Mouse (Mus musculus): Measurements from ENCODE around the gene Bmp2k.

- TF ChIP-seq JUN (IDR thresholded peaks at IDR 0.05; ENCODE audit: insufficient read depth, low read depth, low read length) (no peak), ZNF384 (IDR thresholded peaks at IDR 0.05; ENCODE audit: low read depth, low read length) (no peak), POLR2A (IDR thresholded peaks at IDR 0.05; ENCODE audit: low read depth, low read length) (no peak), CTCF (conservative IDR thresholded peaks at IDR 0.05 in 1 of 2, IDR thresholded peaks at IDR 0.05 in 1 of 2; ENCODE audit: low read depth in 2 of 2, low read length in 2 of 2) (no peak), TCF12 (IDR thresholded peaks at IDR 0.05; ENCODE audit: low read depth, low read length) (no peak), HCFC1 (IDR thresholded peaks at IDR 0.05; ENCODE audit: low read depth, low read length) (no peak), ZKSCAN1 (IDR thresholded peaks at IDR 0.05; ENCODE audit: borderline replicate concordance, low read depth, low read length) (no peak), UBTF (IDR thresholded peaks at IDR 0.05; ENCODE audit: low read depth, low read length) (no peak), MAX (IDR thresholded peaks at IDR 0.05; ENCODE audit: low read length) (no peak), EP300 (IDR thresholded peaks at IDR 0.05; ENCODE audit: low read length) (no peak)
Observed at GRCm38 (mm10) chr5:97005891-97006290, 8.4 kb downstream of the Bmp2k start.

Measured in CH12.LX (cell line).